Mouse (Mus musculus): ENCODE measurements around the gene Xpnpep3. TPM values are rescaled to one million over a fixed set of nuclear protein-coding genes. Genes with fewer than 3 reads are reported as not detected.

Xpnpep3 gene
- polyA plus RNA-seq, 1 experiment from 2014 or later = 8.7 TPM

GRCm38 (mm10) chr15:81359421-81359820 is 40.5 kb upstream of the Xpnpep3 start:
- H3K9me3 ChIP-seq (replicated peaks; ENCODE audit: low read length) = no peaks in the 10 kb centered on the region
- H3K4me2 ChIP-seq (ENCODE audit: low read length) = peak overlapping the region; percentile 77
- peaks cover 13% of the 10 kb centered on the region; the same call in 1 of the 2 replicates for H3K4me1 ChIP-seq (replicated peaks; ENCODE audit: insufficient read depth, low read length)
- H3K27ac ChIP-seq = peak overlapping the region; percentile 90
- no peaks in the 10 kb centered on the region for H3K27me3 ChIP-seq (ENCODE audit: insufficient read depth, low read length)
- no peak for TF ChIP-seq CTCF (IDR thresholded peaks at IDR 0.05; ENCODE audit: low read depth)
- 68% methylated on average over 5 of the region's 5 CpGs for WGBS
- H3K4me3 ChIP-seq (replicated peaks; ENCODE audit: low read depth, low read length) = peak overlapping the region; percentile 70; the same call in 1 of the 2 replicates
- ATAC-seq (replicated peaks; ENCODE audit: low FRiP score, low read depth) (no peak), DNase-seq (ENCODE audit: low spot score) (no peak)
- H3K9ac ChIP-seq (ENCODE audit: low read depth, low read length) = no peak overlapping the region
- no peaks in the 10 kb centered on the region for H3K36me3 ChIP-seq (ENCODE audit: insufficient read depth, low read length)

- peak within 1 kb of the TSS; percentile 70 for H3K4me3 ChIP-seq (replicated peaks; ENCODE audit: low read depth, low read length)
Measured at GRCm38 (mm10) chr15:81360345-81361021, 39.5 kb upstream of the Xpnpep3 start, which contains the start of gene Slc25a17. Gene Slc25a17 (minus strand): TSS chr15:81360812.

DNA sequence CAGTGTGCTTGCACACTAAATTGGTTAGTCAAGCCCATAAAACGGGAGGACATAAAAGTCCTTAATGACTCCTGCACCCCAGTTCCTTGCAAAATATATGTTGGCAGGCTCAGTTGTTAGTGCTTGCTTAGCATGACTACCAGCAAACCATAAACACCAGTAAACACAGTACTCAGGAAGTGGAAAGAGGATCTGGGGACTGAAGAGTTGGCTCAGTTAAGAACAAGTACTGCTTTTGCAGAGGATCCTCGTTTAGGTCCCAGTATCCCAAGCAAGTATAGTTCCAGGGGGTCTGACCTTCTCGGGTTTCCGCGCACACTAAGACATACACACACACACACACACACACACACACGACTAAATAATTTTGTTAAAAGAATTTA is 38.9 kb upstream of the Xpnpep3 start:
- Histone ChIP-seq H3K4me3 (replicated peaks; ENCODE audit: low read depth, low read length) (peak overlapping the region; percentile 70), H3K27me3 (ENCODE audit: insufficient read depth, low read length) (no peaks in the 10 kb centered on the region), H3K4me2 (ENCODE audit: low read length) (peak overlapping the region; percentile 77), H3K27ac (peak overlapping the region; percentile 60), H3K9ac (ENCODE audit: low read depth, low read length) (no peak overlapping the region), H3K4me1 (replicated peaks; ENCODE audit: insufficient read depth, low read length) (peaks cover 13% of the 10 kb centered on the region; the same call in 1 of the 2 replicates), H3K36me3 (ENCODE audit: insufficient read depth, low read length) (peaks cover 3% of the 10 kb centered on the region; the same call in 1 of the 2 replicates), H3K9me3 (replicated peaks; ENCODE audit: low read length) (no peaks in the 10 kb centered on the region)
- ATAC-seq (replicated peaks; ENCODE audit: low FRiP score, low read depth) (no peak; the same call in none of the 2 replicates), DNase-seq (ENCODE audit: low spot score) (no peak)
- no peak for TF ChIP-seq CTCF (IDR thresholded peaks at IDR 0.05; ENCODE audit: low read depth)
- WGBS = 34% methylated on average over 6 of the region's 6 CpGs

More at GRCm38 (mm10) chr15:81360345-81361021, 39.5 kb upstream of the Xpnpep3 start, which contains the start of gene Slc25a17:
- TF ChIP-seq CTCF (IDR thresholded peaks at IDR 0.05; ENCODE audit: low read depth) = no peak
- ATAC-seq (replicated peaks; ENCODE audit: low FRiP score, low read depth) (peak; percentile 97), DNase-seq (ENCODE audit: low spot score) (peak; percentile 100)
- H3K4me1 ChIP-seq (replicated peaks; ENCODE audit: insufficient read depth, low read length) = peaks cover 13% of the 10 kb centered on the region; the same call in 1 of the 2 replicates
- under 1% methylated on average over 30 of the region's 30 CpGs for WGBS
- peaks cover 3% of the 10 kb centered on the region; the same call in 1 of the 2 replicates for H3K36me3 ChIP-seq (ENCODE audit: insufficient read depth, low read length)
- no peaks in the 10 kb centered on the region for H3K27me3 ChIP-seq (ENCODE audit: insufficient read depth, low read length)
- H3K4me2 ChIP-seq (ENCODE audit: low read length) = peak within 1 kb of the TSS; percentile 77
- H3K9ac ChIP-seq (ENCODE audit: low read depth, low read length) = peak within 1 kb of the TSS; percentile 78
- H3K27ac ChIP-seq = peak within 1 kb of the TSS; percentile 90
- H3K9me3 ChIP-seq (replicated peaks; ENCODE audit: low read length) = no peaks in the 10 kb centered on the region

- no peaks in the 10 kb centered on the region for H3K9me3 ChIP-seq (replicated peaks; ENCODE audit: low read length)
- peaks cover 7% of the 10 kb centered on the region; the same call in 1 of the 2 replicates for H3K36me3 ChIP-seq (ENCODE audit: insufficient read depth, low read length)
- WGBS = 43% methylated on average over 10 of the region's 10 CpGs
- ATAC-seq (replicated peaks; ENCODE audit: low FRiP score, low read depth) = no peak
- TF ChIP-seq CTCF (IDR thresholded peaks at IDR 0.05; ENCODE audit: low read depth) = no peak
- H3K4me3 ChIP-seq (replicated peaks; ENCODE audit: low read depth, low read length) = no peak overlapping the region
- H3K4me1 ChIP-seq (replicated peaks; ENCODE audit: insufficient read depth, low read length) = peaks cover 13% of the 10 kb centered on the region; the same call in 1 of the 2 replicates
- DNase-seq (ENCODE audit: low spot score) = no peak
- H3K27me3 ChIP-seq (ENCODE audit: insufficient read depth, low read length) = no peaks in the 10 kb centered on the region
- peak overlapping the region; percentile 77 for H3K4me2 ChIP-seq (ENCODE audit: low read length)
- peak overlapping the region; percentile 60 for H3K27ac ChIP-seq
- H3K9ac ChIP-seq (ENCODE audit: low read depth, low read length) = no peak overlapping the region
Measured at GRCm38 (mm10) chr15:81361417-81362015, 38.4 kb upstream of the Xpnpep3 start.

DNA sequence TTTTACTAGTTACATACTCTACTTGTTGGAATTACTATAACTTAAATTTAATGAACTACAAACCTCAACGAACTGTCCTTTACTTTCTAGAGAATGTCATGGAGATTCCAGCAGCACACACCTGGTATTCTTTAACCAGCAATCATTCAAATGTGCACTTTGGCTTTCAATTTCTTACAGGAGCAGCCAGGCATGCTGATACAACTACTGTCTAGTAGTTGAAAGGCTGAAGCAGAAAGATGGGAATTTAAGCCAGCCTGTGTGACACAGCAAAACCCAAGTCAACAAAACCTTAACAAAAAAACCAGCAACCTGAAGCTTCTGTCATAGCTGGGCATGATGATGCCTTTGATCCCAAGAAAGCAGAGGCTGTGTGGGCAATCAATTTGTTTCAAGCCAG is 37.4 kb upstream of the Xpnpep3 start:
- Histone ChIP-seq H3K4me1 (replicated peaks; ENCODE audit: insufficient read depth, low read length) (peaks cover 13% of the 10 kb centered on the region; the same call in 1 of the 2 replicates), H3K27ac (no peak overlapping the region), H3K27me3 (ENCODE audit: insufficient read depth, low read length) (no peaks in the 10 kb centered on the region), H3K4me2 (ENCODE audit: low read length) (no peak overlapping the region), H3K9me3 (replicated peaks; ENCODE audit: low read length) (no peaks in the 10 kb centered on the region), H3K4me3 (replicated peaks; ENCODE audit: low read depth, low read length) (no peak overlapping the region), H3K36me3 (ENCODE audit: insufficient read depth, low read length) (peaks cover 16% of the 10 kb centered on the region), H3K9ac (ENCODE audit: low read depth, low read length) (no peak overlapping the region)
- TF ChIP-seq CTCF (IDR thresholded peaks at IDR 0.05; ENCODE audit: low read depth) = no peak
- 68% methylated on average over 1 of the region's 1 CpGs for WGBS
- ATAC-seq (replicated peaks; ENCODE audit: low FRiP score, low read depth) (no peak), DNase-seq (ENCODE audit: low spot score) (no peak)

DNA sequence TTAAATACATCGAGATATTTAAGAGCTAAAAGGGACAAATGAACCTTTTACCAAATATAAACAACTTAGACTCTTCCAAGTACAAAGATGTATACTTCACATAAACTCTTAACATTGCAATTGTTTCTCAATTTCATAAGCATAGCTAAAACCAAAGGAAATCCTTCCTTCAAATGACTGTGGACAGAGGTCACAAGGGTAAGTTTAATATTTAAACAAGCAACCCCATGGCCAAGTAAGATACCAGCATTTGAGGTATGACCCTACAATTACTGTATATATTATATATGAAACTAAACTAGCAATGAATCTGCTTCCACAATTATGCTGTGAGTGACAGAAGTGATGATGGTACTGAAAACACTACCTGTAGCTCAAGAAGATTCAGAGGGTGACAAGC is 35.7 kb upstream of the Xpnpep3 start:
- ATAC-seq (replicated peaks; ENCODE audit: low FRiP score, low read depth) = no peak
- Histone ChIP-seq H3K4me2 (ENCODE audit: low read length) (no peak overlapping the region), H3K9ac (ENCODE audit: low read depth, low read length) (no peak overlapping the region), H3K36me3 (ENCODE audit: insufficient read depth, low read length) (peaks cover 26% of the 10 kb centered on the region), H3K4me1 (replicated peaks; ENCODE audit: insufficient read depth, low read length) (peaks cover 12% of the 10 kb centered on the region; the same call in 1 of the 2 replicates), H3K4me3 (replicated peaks; ENCODE audit: low read depth, low read length) (no peak overlapping the region), H3K9me3 (replicated peaks; ENCODE audit: low read length) (no peaks in the 10 kb centered on the region), H3K27me3 (ENCODE audit: insufficient read depth, low read length) (no peaks in the 10 kb centered on the region), H3K27ac (no peak overlapping the region)
- WGBS = 92% methylated on average over 1 of the region's 1 CpGs
- no peak for TF ChIP-seq CTCF (IDR thresholded peaks at IDR 0.05; ENCODE audit: low read depth)
- DNase-seq (ENCODE audit: low spot score) = no peak

Measured in kidney, postnatal 0 days (tissue).